Mouse (Mus musculus): Measurements from ENCODE around the gene Ren1.

DNA sequence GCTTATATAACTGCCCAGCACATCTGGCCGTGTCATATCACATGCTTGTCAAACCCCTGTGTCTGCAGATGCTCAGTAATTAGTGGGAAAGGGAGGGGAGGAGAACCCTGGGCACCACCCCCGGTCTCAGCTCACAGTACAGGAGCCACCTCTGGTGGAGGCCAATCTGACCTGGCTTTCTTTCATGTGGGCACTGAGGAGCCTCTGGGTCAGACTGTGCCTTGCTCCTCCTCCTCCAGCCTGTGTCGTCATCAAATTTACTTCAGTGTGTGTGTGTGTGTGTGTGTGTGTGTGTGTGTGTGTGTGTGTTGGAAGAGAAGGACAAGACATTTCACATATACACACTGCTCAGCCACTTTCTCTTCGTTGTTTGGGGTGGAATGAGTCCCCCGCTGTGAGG lies 27.0 kb upstream of the Ren1 start:
- TF ChIP-seq POLR2A (IDR thresholded peaks at IDR 0.05; ENCODE audit: low read depth, low read length) (no peak), CTCF (IDR thresholded peaks at IDR 0.05; ENCODE audit: extremely low read depth, insufficient read length, insufficient replicate concordance, low read depth, low read length) (no peak)
